In the genomic region with DNA sequence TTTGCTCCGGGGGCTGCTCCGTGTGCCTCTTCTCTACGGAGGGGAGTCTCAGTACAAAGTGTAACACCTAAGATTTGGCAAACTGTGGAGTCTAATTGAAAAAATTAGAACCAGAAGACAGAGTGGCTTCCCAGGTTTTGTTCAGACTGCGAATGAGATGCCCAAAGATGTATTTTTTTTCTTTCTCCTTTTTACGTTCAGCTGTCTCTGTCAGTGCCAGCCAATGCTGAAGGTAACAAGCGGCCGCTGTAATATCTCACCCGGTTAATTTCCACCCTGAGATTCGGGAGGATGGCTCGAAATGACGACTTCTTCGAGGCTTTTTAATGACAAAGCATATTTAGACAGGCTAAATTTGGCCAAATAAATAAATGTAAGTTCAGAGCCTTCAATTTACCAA, we compare ENCODE assay signal across 21 mouse cellular contexts.
DNase-seq lines count a peak whose midpoint lies in the region; ATAC-seq and TF ChIP-seq lines count a peak whose summit lies in the region.
"Had no signal": no experiment of that assay in that cellular context is flagged by ENCODE, and none has a peak within 500 bp of the region (broad histone marks: within the 10 kb centered on the region; RNA-seq: fewer than 3 reads in every experiment).

No protein-coding gene starts in this region.

- H3K4me3 ChIP-seq in gastrocnemius, adult 2 months = no peak overlapping the region
- H3K4me3 ChIP-seq in embryonic facial prominence, embryonic 14.5 days (ENCODE audit: low read depth, low read length) = no peak overlapping the region
- H3K4me3 ChIP-seq: forebrain, embryonic 10.5 days; liver, embryonic 12.5 days had no signal

- no peaks in the 10 kb centered on the region for H3K36me3 ChIP-seq in embryonic facial prominence, embryonic 14.5 days (ENCODE audit: control insufficient read depth, insufficient read depth, low read length)
- H3K36me3 ChIP-seq: forebrain, embryonic 10.5 days; liver, embryonic 12.5 days had no signal

- H3K27ac ChIP-seq in gastrocnemius, adult 2 months = peak overlapping the region; percentile 53
- H3K27ac ChIP-seq in embryonic facial prominence, embryonic 14.5 days (replicated peaks; ENCODE audit: low read depth, low read length) = peak overlapping the region; percentile 63; the same call in 1 of the 2 replicates
- H3K27ac ChIP-seq: forebrain, embryonic 10.5 days; hindbrain, postnatal 0 days; liver, embryonic 12.5 days; macrophage had no signal

- no peak overlapping the region for H3K9ac ChIP-seq in embryonic facial prominence, embryonic 14.5 days (ENCODE audit: low read depth, low read length)
- H3K9ac ChIP-seq: liver, embryonic 12.5 days; lung, embryonic 14.5 days had no signal

- no peak for ATAC-seq in embryonic facial prominence, embryonic 14.5 days (ENCODE audit: low read depth)
- ATAC-seq in erythroblast, adult 5-6 weeks (replicated peaks; ENCODE audit: low FRiP score, poor library complexity, severe bottlenecking) = no peak
- ATAC-seq: liver, embryonic 12.5 days had no signal

- TF ChIP-seq CTCF in gastrocnemius, adult 2 months (IDR thresholded peaks at IDR 0.05) = no peak

- no peaks in the 10 kb centered on the region for H3K27me3 ChIP-seq in embryonic facial prominence, embryonic 14.5 days (replicated peaks; ENCODE audit: control insufficient read depth, insufficient read depth, low read length)

- H3K4me1 ChIP-seq in embryonic facial prominence, embryonic 14.5 days (ENCODE audit: control insufficient read depth, insufficient read depth, low read length) = peaks cover 20% of the 10 kb centered on the region
- H3K4me1 ChIP-seq: forebrain, embryonic 10.5 days had no signal

- no peak overlapping the region for H3K4me2 ChIP-seq in embryonic facial prominence, embryonic 14.5 days (ENCODE audit: low read depth, low read length)
- H3K4me2 ChIP-seq: liver, embryonic 12.5 days; lung, embryonic 14.5 days; midbrain, embryonic 11.5 days had no signal

- DNase-seq in gastrocnemius, adult 2 months = no peak
- DNase-seq in gastrocnemius, adult 8-10 months (ENCODE audit: low spot score in 2 of 2) = no peak
- peak; percentile 48 to 59 for DNase-seq in cerebellum, adult 18-20 months
- DNase-seq in cerebellum, adult 8-10 months = peak; percentile 55
- DNase-seq in embryonic facial prominence, embryonic 14.5 days (ENCODE audit: low spot score) = no peak
- DNase-seq in kidney, adult 8-10 months = no peak
- DNase-seq in lung, postnatal 25 days (ENCODE audit: low spot score) = no peak
- DNase-seq: adrenal gland, postnatal 25 days; gastrocnemius, postnatal 10 days; heart, adult 18-20 months; heart, postnatal 4 days; kidney, adult 11 months; kidney, postnatal 14 days; lung, embryonic 14.5 days; thymus, postnatal 4 days had no signal

- H3K9me3 ChIP-seq in embryonic facial prominence, embryonic 14.5 days (ENCODE audit: control insufficient read depth, low read length) = no peaks in the 10 kb centered on the region
- H3K9me3 ChIP-seq: forebrain, embryonic 10.5 days; liver, embryonic 12.5 days had no signal

- WGBS in embryonic facial prominence, embryonic 14.5 days = 43% methylated on average over 12 of the region's 12 CpGs

- intact Hi-C loops in gastrocnemius, adult 2 months (cut with DNase I) = no loop called here

Comparison
In these comparisons a context has a peak if more than half of its experiments do, and no peak if none do; other contexts are left out.
1. DNase-seq: peak in cerebellum, adult 18-20 months (2 of 2) and cerebellum, adult 8-10 months (single experiment); none in gastrocnemius, adult 2 months (single experiment), gastrocnemius, adult 8-10 months (0 of 2), embryonic facial prominence, embryonic 14.5 days (single experiment), kidney, adult 8-10 months (0 of 2) and lung, postnatal 25 days (single experiment).